Mouse (Mus musculus) myocyte (in vitro differentiated cells): ENCODE results near the gene Olfr787. TPM values are rescaled to one million over a fixed set of nuclear protein-coding genes. Genes with fewer than 3 reads are reported as not detected.

Source experiments
- H3K27me3 ChIP-seq: one replicate; pipeline ENCODE4 v1.6.1; 2011; ENCODE audit not compliant: control insufficient read depth, insufficient read depth, insufficient read length
- H3K36me3 ChIP-seq: one replicate; pipeline ENCODE4 v1.6.1; 2011; ENCODE audit not compliant: control insufficient read depth, insufficient read depth
- H3K4me2 ChIP-seq: one replicate; pipeline ENCODE4 v1.6.1; 2011; ENCODE audit warnings: low read depth, control low read depth
- H3K4me3 ChIP-seq: one replicate; pipeline ENCODE4 v1.5.1; 2011; ENCODE audit warnings: mild to moderate bottlenecking, control low read depth, moderate library complexity
- H3K79me2 ChIP-seq: one replicate; pipeline ENCODE4 v1.6.1; 2011; ENCODE audit not compliant: control insufficient read depth, insufficient read depth
- H3ac ChIP-seq: one replicate; pipeline ENCODE4 v1.6.1; 2011; ENCODE audit not compliant: control insufficient read depth, insufficient read length
- CEBPB ChIP-seq: IDR thresholded peaks from 2 replicates; pipeline ENCODE4 v1.6.1; 2011; ENCODE audit warnings: mild to moderate bottlenecking, moderate library complexity; ENCODE audit not compliant: poor library complexity, insufficient read depth, severe bottlenecking
- E2F4 ChIP-seq: IDR thresholded peaks from one replicate; pipeline ENCODE4 v1.6.1; 2011; ENCODE audit warnings: mild to moderate bottlenecking, control low read depth, moderate library complexity; ENCODE audit not compliant: insufficient read depth
- MAX ChIP-seq: IDR thresholded peaks from one replicate; pipeline ENCODE4 v1.6.1; 2011; ENCODE audit warnings: low read depth, mild to moderate bottlenecking, control low read depth
- MYOD1 ChIP-seq, 3 experiments: IDR thresholded peaks; one replicate each; pipeline ENCODE4 v1.6.1; 2011; ENCODE audit warnings: control low read depth in 2 of 3, low read depth in 2 of 3, mild to moderate bottlenecking in 2 of 3, moderate library complexity in 1 of 3; ENCODE audit not compliant: insufficient read length in 2 of 3, control insufficient read depth in 1 of 3
- MYOG ChIP-seq, 3 experiments: IDR thresholded peaks; one replicate each; pipeline ENCODE4 v1.6.1; 2011; ENCODE audit warnings: control low read depth in 2 of 3, low read depth in 2 of 3, mild to moderate bottlenecking in 2 of 3; ENCODE audit not compliant: insufficient read length in 2 of 3, control insufficient read depth in 1 of 3, insufficient read depth in 1 of 3
- POLR2A ChIP-seq: IDR thresholded peaks from one replicate; pipeline ENCODE4 v1.6.1; 2011; ENCODE audit warnings: low read depth, mild to moderate bottlenecking, control low read depth, moderate library complexity; ENCODE audit not compliant: insufficient read length
- POLR2AphosphoS2 ChIP-seq: IDR thresholded peaks from one replicate; pipeline ENCODE4 v1.6.1; 2011; ENCODE audit warnings: low read depth, control low read depth; ENCODE audit not compliant: insufficient read length
- REST ChIP-seq: IDR thresholded peaks from one replicate; pipeline ENCODE4 v1.6.1; 2011; ENCODE audit warnings: mild to moderate bottlenecking, control low read depth, moderate library complexity; ENCODE audit not compliant: insufficient read depth, insufficient read length
- SRF ChIP-seq: IDR thresholded peaks from one replicate; pipeline ENCODE4 v1.6.1; 2011; ENCODE audit warnings: low read depth; ENCODE audit not compliant: control insufficient read depth, insufficient read length
- TCF12 ChIP-seq: IDR thresholded peaks from one replicate; pipeline ENCODE4 v1.6.1; 2011; ENCODE audit warnings: mild to moderate bottlenecking, control low read depth; ENCODE audit not compliant: poor library complexity, insufficient read depth, severe bottlenecking
- TCF3 ChIP-seq: IDR thresholded peaks from one replicate; pipeline ENCODE4 v1.6.1; 2011; ENCODE audit warnings: low read depth, control low read depth; ENCODE audit not compliant: insufficient read length
- USF1 ChIP-seq: IDR thresholded peaks from one replicate; pipeline ENCODE4 v1.6.1; 2011; ENCODE audit warnings: low read depth, mild to moderate bottlenecking, control low read depth, moderate library complexity
- polyA plus RNA-seq: library from polyadenylated mRNA; unstranded; fragments of >200 nt; fragmentation: generic; extraction: Trizol; gene quantifications from one replicate; pipeline ENCODE4 v1.2.1, GENCODE M21; 2012; ENCODE audit warnings: missing spikeins

Olfr787 gene
- polyA plus RNA-seq, result not detected

GRCm38 (mm10) chr10:129461562-129461961 is at the start of gene Olfr787:
Gene Olfr787 (plus strand): TSS chr10:129461862.
- no peaks in the 10 kb centered on the region for H3K79me2 ChIP-seq
- no peak within 1 kb of the TSS for H3K4me2 ChIP-seq
- no peaks in the 10 kb centered on the region for H3K27me3 ChIP-seq
- H3K36me3 ChIP-seq, result no peaks in the 10 kb centered on the region
- TF ChIP-seq POLR2A (no peak), MYOG (IDR thresholded peaks at IDR 0.05; ENCODE audit: control insufficient read depth in 1 of 3, insufficient read depth in 1 of 3, insufficient read length in 2 of 3, low read depth in 2 of 3) (no peak), TCF3 (no peak), POLR2AphosphoS2 (no peak), CEBPB (no peak), E2F4 (no peak), TCF12 (no peak), MAX (no peak), MYOD1 (IDR thresholded peaks at IDR 0.05; ENCODE audit: control insufficient read depth in 1 of 3, insufficient read length in 2 of 3, low read depth in 2 of 3) (no peak), USF1 (no peak), REST (no peak), SRF (no peak)
- no peak within 1 kb of the TSS for H3ac ChIP-seq
- H3K4me3 ChIP-seq, result no peak within 1 kb of the TSS

DNA sequence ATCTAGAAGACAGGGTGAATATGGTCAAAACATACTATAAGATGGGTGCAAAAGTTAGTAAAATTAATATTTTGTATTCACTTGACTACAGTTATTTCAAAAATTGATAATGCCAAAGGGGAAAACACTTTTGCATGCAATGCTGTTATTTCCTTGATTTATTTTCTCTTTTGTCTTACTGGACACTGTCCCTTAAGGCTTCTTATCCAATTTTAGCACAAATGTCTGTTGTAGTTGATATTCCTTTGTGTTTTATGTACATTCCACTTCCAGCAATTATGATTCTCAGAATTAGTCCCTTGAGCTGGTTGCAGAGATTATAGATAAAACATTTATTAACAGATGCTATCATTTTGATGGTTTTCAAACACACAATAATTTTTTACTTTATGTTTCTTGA is 34.7 kb upstream of the Olfr787 start, which contains the start of gene Olfr786:
TSS of gene Olfr786 (plus strand) at position 301 of the 400 bp plus-strand sequence.
- no peak for TF ChIP-seq USF1
- Histone ChIP-seq H3K36me3 (no peaks in the 10 kb centered on the region), H3K79me2 (no peaks in the 10 kb centered on the region), H3ac (no peak within 1 kb of the TSS), H3K27me3 (no peaks in the 10 kb centered on the region), H3K4me2 (no peak within 1 kb of the TSS), H3K4me3 (no peak within 1 kb of the TSS)

- Histone ChIP-seq H3K36me3 (no peaks in the 10 kb centered on the region), H3K79me2 (no peaks in the 10 kb centered on the region), H3ac (no peak within 1 kb of the TSS), H3K4me3 (no peak within 1 kb of the TSS), H3K4me2 (no peak within 1 kb of the TSS), H3K27me3 (no peaks in the 10 kb centered on the region)
- TF ChIP-seq E2F4 (no peak), POLR2AphosphoS2 (no peak), TCF12 (no peak), MYOG (IDR thresholded peaks at IDR 0.05; ENCODE audit: control insufficient read depth in 1 of 3, insufficient read depth in 1 of 3, insufficient read length in 2 of 3, low read depth in 2 of 3) (no peak), SRF (no peak), CEBPB (no peak), TCF3 (no peak), USF1 (no peak), POLR2A (no peak), MAX (no peak), MYOD1 (IDR thresholded peaks at IDR 0.05; ENCODE audit: control insufficient read depth in 1 of 3, insufficient read length in 2 of 3, low read depth in 2 of 3) (no peak), REST (no peak)
These were observed 9.0 kb downstream of the Olfr787 start, which contains the start of gene Olfr788 for GRCm38 (mm10) chr10:129470698-129471097. Gene Olfr788 (plus strand): TSS chr10:129470998.

DNA sequence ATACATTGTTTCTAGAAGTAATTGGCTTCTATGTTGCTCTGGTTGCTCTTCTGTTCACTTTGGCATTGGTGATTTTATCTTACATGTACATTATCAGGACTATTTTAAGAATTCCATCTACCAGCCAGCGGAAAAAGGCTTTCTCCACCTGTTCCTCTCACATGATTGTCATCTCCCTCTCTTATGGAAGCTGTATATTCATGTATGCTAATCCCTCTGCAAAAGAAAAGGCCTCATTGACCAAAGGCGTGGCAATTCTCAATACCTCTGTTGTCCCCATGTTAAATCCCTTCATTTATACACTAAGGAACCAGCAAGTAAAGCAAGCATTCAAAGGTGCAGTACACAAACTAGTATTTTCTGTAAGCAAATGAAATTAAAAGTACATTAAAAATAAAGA is 11.6 kb downstream of the Olfr787 start:
- TF ChIP-seq MYOD1 (IDR thresholded peaks at IDR 0.05; ENCODE audit: control insufficient read depth in 1 of 3, insufficient read length in 2 of 3, low read depth in 2 of 3) (no peak), POLR2AphosphoS2 (no peak), MAX (no peak), TCF3 (no peak), MYOG (IDR thresholded peaks at IDR 0.05; ENCODE audit: control insufficient read depth in 1 of 3, insufficient read depth in 1 of 3, insufficient read length in 2 of 3, low read depth in 2 of 3) (no peak), POLR2A (no peak), E2F4 (no peak), TCF12 (no peak), REST (no peak), SRF (no peak), CEBPB (no peak), USF1 (no peak)
- Histone ChIP-seq H3K4me3 (no peak overlapping the region), H3K4me2 (no peak overlapping the region), H3K79me2 (no peaks in the 10 kb centered on the region), H3ac (no peak overlapping the region), H3K36me3 (no peaks in the 10 kb centered on the region), H3K27me3 (no peaks in the 10 kb centered on the region)

GRCm38 (mm10) chr10:129473723-129474122 is 12.1 kb downstream of the Olfr787 start:
- no peak overlapping the region for H3K4me3 ChIP-seq
- no peak for TF ChIP-seq POLR2AphosphoS2
- TF ChIP-seq CEBPB, result no peak
- TF ChIP-seq USF1, result no peak
- TF ChIP-seq MAX, result no peak
- no peak for TF ChIP-seq SRF
- TF ChIP-seq REST, result no peak
- no peak for TF ChIP-seq MYOG (IDR thresholded peaks at IDR 0.05; ENCODE audit: control insufficient read depth in 1 of 3, insufficient read depth in 1 of 3, insufficient read length in 2 of 3, low read depth in 2 of 3)
- no peak for TF ChIP-seq E2F4
- no peak for TF ChIP-seq TCF12
- TF ChIP-seq POLR2A, result no peak
- no peak for TF ChIP-seq TCF3
- H3K4me2 ChIP-seq, result no peak overlapping the region
- H3K36me3 ChIP-seq, result no peaks in the 10 kb centered on the region
- H3K79me2 ChIP-seq, result no peaks in the 10 kb centered on the region
- no peaks in the 10 kb centered on the region for H3K27me3 ChIP-seq
- H3ac ChIP-seq, result no peak overlapping the region
